In the genomic region with DNA sequence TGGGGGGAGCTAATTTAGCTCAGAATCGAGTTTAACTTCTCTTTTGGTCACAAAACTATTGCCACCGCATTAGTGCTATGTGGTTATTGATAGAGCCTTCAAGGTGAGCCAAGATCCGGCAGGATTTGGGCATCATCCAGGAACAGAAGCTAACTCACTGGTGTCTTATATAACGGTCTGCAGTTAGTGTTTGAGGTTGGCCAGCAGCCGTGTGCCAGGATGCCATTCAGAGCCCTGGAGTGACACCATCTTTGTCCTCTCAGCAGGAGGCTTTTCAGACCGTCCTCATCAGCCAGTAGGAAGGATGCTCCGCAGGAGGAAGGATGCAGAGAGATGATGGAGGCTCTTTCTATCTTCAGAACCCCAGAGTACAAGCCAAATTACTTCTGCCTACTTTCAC, we compare ENCODE assay signal across 10 mouse cellular contexts.
DNase-seq lines count a peak whose midpoint lies in the region.
"Had no signal": no experiment of that assay in that cellular context is flagged by ENCODE, and none has a peak within 500 bp of the region (broad histone marks: within the 10 kb centered on the region; RNA-seq: fewer than 3 reads in every experiment).

No protein-coding gene starts in this region.

- peak; percentile 23 to 50 for DNase-seq in heart, adult 9 months (ENCODE audit: low spot score in 2 of 2)
- no peak for DNase-seq in heart, postnatal 4 days
- peak; percentile 21 to 47 for DNase-seq in adrenal gland, postnatal 36 days
- peak; percentile 82 for DNase-seq in cerebellum, adult 11 months
- DNase-seq in cerebellum, postnatal 14 days: peak; percentile 74 to 92
- no peak for DNase-seq in ovary, postnatal 10 days (ENCODE audit: low spot score)
- DNase-seq in spleen, adult 12 weeks (ENCODE audit: low spot score): no peak
- DNase-seq: kidney, postnatal 14 days; lung, postnatal 14 days; right cerebral cortex, postnatal 14 days had no signal

Comparison
In these comparisons a context has a peak if more than half of its experiments do, and no peak if none do; other contexts are left out.
1. DNase-seq: peak in heart, adult 9 months (2 of 2), adrenal gland, postnatal 36 days (2 of 2), cerebellum, adult 11 months (single experiment) and cerebellum, postnatal 14 days (2 of 2); none in heart, postnatal 4 days (single experiment), ovary, postnatal 10 days (single experiment) and spleen, adult 12 weeks (single experiment).